Comparison of ENCODE assay signal across 19 mouse cellular contexts in genomic region chr5:68150347-68151043, GRCm38 (mm10).
DNase-seq lines count a peak whose midpoint lies in the region; ATAC-seq and TF ChIP-seq lines count a peak whose summit lies in the region.
"Had no signal": no experiment of that assay in that cellular context is flagged by ENCODE, and none has a peak within 500 bp of the region (broad histone marks: within the 10 kb centered on the region; RNA-seq: fewer than 3 reads in every experiment).

No protein-coding gene starts in this region.

- ATAC-seq in cerebellum, adult (ENCODE audit: insufficient number of reproducible peaks, low FRiP score, low TSS enrichment): peak; percentile 17; the same call in 1 of the 2 replicates
- ATAC-seq in forebrain, embryonic 15.5 days (replicated peaks): peak; percentile 77
- peak; percentile 55; the same call in 1 of the 2 replicates for ATAC-seq in hindbrain, postnatal 0 days
- ATAC-seq: activated CD4-positive, CD25-positive, alpha-beta regulatory T cell, adult 4 months; intestine, postnatal 0 days had no signal

- no peak overlapping the region for H3K27ac ChIP-seq in cerebellum, adult 2 months (ENCODE audit: insufficient read depth, low read length)
- H3K27ac ChIP-seq in forebrain, embryonic 15.5 days (replicated peaks): no peak overlapping the region
- H3K27ac ChIP-seq in forebrain, embryonic 10.5 days: no peak overlapping the region
- H3K27ac ChIP-seq in hindbrain, postnatal 0 days: no peak overlapping the region
- H3K27ac ChIP-seq in hindbrain, embryonic 10.5 days: no peak overlapping the region
- H3K27ac ChIP-seq: embryonic facial prominence, embryonic 12.5 days; embryonic facial prominence, embryonic 15.5 days had no signal

- TF ChIP-seq POLR2A in cerebellum, adult 2 months (IDR thresholded peaks at IDR 0.05; ENCODE audit: borderline replicate concordance, insufficient read depth, low read length): no peak

- H3K9me3 ChIP-seq in forebrain, embryonic 15.5 days: no peaks in the 10 kb centered on the region
- no peaks in the 10 kb centered on the region; the same call in 1 of the 2 replicates for H3K9me3 ChIP-seq in forebrain, embryonic 10.5 days
- H3K9me3 ChIP-seq in hindbrain, postnatal 0 days (ENCODE audit: low read length): no peaks in the 10 kb centered on the region
- no peaks in the 10 kb centered on the region for H3K9me3 ChIP-seq in hindbrain, embryonic 10.5 days
- H3K9me3 ChIP-seq: embryonic facial prominence, embryonic 12.5 days; embryonic facial prominence, embryonic 15.5 days had no signal

- H3K9ac ChIP-seq in forebrain, embryonic 15.5 days (replicated peaks): no peak overlapping the region
- no peak overlapping the region for H3K9ac ChIP-seq in hindbrain, postnatal 0 days (replicated peaks; ENCODE audit: low read length)
- H3K9ac ChIP-seq: embryonic facial prominence, embryonic 12.5 days; embryonic facial prominence, embryonic 15.5 days had no signal

- WGBS in cerebellum, adult 2 months: 77% methylated on average over 4 of the region's 4 CpGs
- 72% methylated on average over 4 of the region's 4 CpGs for WGBS in forebrain, embryonic 15.5 days
- 87% methylated on average over 4 of the region's 4 CpGs for WGBS in forebrain, embryonic 10.5 days
- 80% methylated on average over 4 of the region's 4 CpGs for WGBS in hindbrain, postnatal 0 days
- WGBS in hindbrain, embryonic 10.5 days: 87% methylated on average over 4 of the region's 4 CpGs

- H3K4me1 ChIP-seq in cerebellum, adult 2 months (ENCODE audit: control insufficient read depth, insufficient read depth, low read length): no peaks in the 10 kb centered on the region; the same call in 1 of the 2 replicates
- peaks cover 8% of the 10 kb centered on the region for H3K4me1 ChIP-seq in forebrain, embryonic 15.5 days
- H3K4me1 ChIP-seq in forebrain, embryonic 10.5 days: no peaks in the 10 kb centered on the region
- no peaks in the 10 kb centered on the region for H3K4me1 ChIP-seq in hindbrain, postnatal 0 days (ENCODE audit: insufficient read depth, low read length)
- H3K4me1 ChIP-seq in hindbrain, embryonic 10.5 days (replicated peaks): no peaks in the 10 kb centered on the region
- H3K4me1 ChIP-seq: embryonic facial prominence, embryonic 12.5 days; embryonic facial prominence, embryonic 15.5 days had no signal

- DNase-seq in cerebellum, adult 2 months: no peak
- DNase-seq in forebrain, embryonic 10.5 days (ENCODE audit: extremely low spot score, low spot score): no peak
- no peak for DNase-seq in hindbrain, postnatal 0 days (ENCODE audit: low spot score)
- DNase-seq in hindbrain, embryonic 10.5 days (ENCODE audit: low spot score): no peak
- no peak for DNase-seq in gastrocnemius, postnatal 4 days (ENCODE audit: low spot score in 2 of 2)
- DNase-seq in adrenal gland, postnatal 14 days: no peak
- DNase-seq: adrenal gland, adult 8-10 months; adrenal gland, postnatal 36 days; gastrocnemius, postnatal 10 days; gastrocnemius, postnatal 36 days; heart, adult 11 months; kidney, adult 2 months had no signal

- no peak for TF ChIP-seq CTCF in cerebellum, adult 2 months (IDR thresholded peaks at IDR 0.05; ENCODE audit: borderline replicate concordance, insufficient read depth, low read depth, low read length)
- TF ChIP-seq CTCF in hindbrain, postnatal 0 days (IDR thresholded peaks at IDR 0.05; ENCODE audit: low read depth): no peak

- H3K27me3 ChIP-seq in cerebellum, adult 2 months (ENCODE audit: control insufficient read depth, insufficient read depth, low read length): no peaks in the 10 kb centered on the region
- H3K27me3 ChIP-seq in forebrain, embryonic 15.5 days: no peaks in the 10 kb centered on the region
- no peaks in the 10 kb centered on the region for H3K27me3 ChIP-seq in forebrain, embryonic 10.5 days (ENCODE audit: poor library complexity, severe bottlenecking)
- H3K27me3 ChIP-seq in hindbrain, postnatal 0 days (ENCODE audit: insufficient read depth, low read length): no peaks in the 10 kb centered on the region
- H3K27me3 ChIP-seq in hindbrain, embryonic 10.5 days (ENCODE audit: insufficient read depth, poor library complexity, severe bottlenecking): no peaks in the 10 kb centered on the region
- H3K27me3 ChIP-seq: embryonic facial prominence, embryonic 12.5 days; embryonic facial prominence, embryonic 15.5 days had no signal

- H3K4me2 ChIP-seq in forebrain, embryonic 15.5 days (replicated peaks): no peak overlapping the region
- H3K4me2 ChIP-seq in hindbrain, postnatal 0 days (ENCODE audit: low read depth, low read length): no peak overlapping the region
- H3K4me2 ChIP-seq: embryonic facial prominence, embryonic 12.5 days; embryonic facial prominence, embryonic 15.5 days; heart, embryonic 11.5 days had no signal

- no peaks in the 10 kb centered on the region for H3K36me3 ChIP-seq in forebrain, embryonic 15.5 days
- H3K36me3 ChIP-seq in forebrain, embryonic 10.5 days (replicated peaks): no peaks in the 10 kb centered on the region
- H3K36me3 ChIP-seq in hindbrain, postnatal 0 days (ENCODE audit: insufficient read depth, low read length): no peaks in the 10 kb centered on the region
- H3K36me3 ChIP-seq in hindbrain, embryonic 10.5 days: no peaks in the 10 kb centered on the region
- H3K36me3 ChIP-seq: embryonic facial prominence, embryonic 12.5 days; embryonic facial prominence, embryonic 15.5 days had no signal

- H3K4me3 ChIP-seq in cerebellum, adult 2 months (replicated peaks; ENCODE audit: insufficient read depth, low read depth, low read length): no peak overlapping the region
- no peak overlapping the region for H3K4me3 ChIP-seq in forebrain, embryonic 15.5 days
- no peak overlapping the region for H3K4me3 ChIP-seq in forebrain, embryonic 10.5 days
- no peak overlapping the region for H3K4me3 ChIP-seq in hindbrain, postnatal 0 days (ENCODE audit: low read length)
- H3K4me3 ChIP-seq in hindbrain, embryonic 10.5 days: no peak overlapping the region
- H3K4me3 ChIP-seq: embryonic facial prominence, embryonic 12.5 days; embryonic facial prominence, embryonic 15.5 days had no signal

Comparison
In these comparisons a context has a peak if more than half of its experiments do, and no peak if none do; other contexts are left out.
1. ATAC-seq: peak in every context shown above with its lines; median percentile 77 in forebrain, embryonic 15.5 days; 55 in hindbrain, postnatal 0 days; 17 in cerebellum, adult.